Mouse (Mus musculus) midbrain, postnatal 0 days (tissue): Measurements from ENCODE around the gene Sdc4. TPM values are rescaled to one million over a fixed set of nuclear protein-coding genes. Genes with fewer than 3 reads are reported as not detected.

Experiments used
- ATAC-seq: fragments of 200-750 bp; cut with Nextera tagmentation; 2 replicates; pipeline ENCODE4 v1.8.0; 2017; ENCODE audit warnings: moderate number of reproducible peaks, mild to moderate bottlenecking, moderate TSS enrichment, moderate library complexity; ENCODE audit not compliant: low FRiP score
- DNase-seq: peaks from one replicate; pipeline ENCODE4 v3.0.0-alpha.2; 2015; ENCODE audit warnings: low spot score
- H3K27ac ChIP-seq: fragments of 300-500 bp; sonication (generic); 2 replicates; pipeline ENCODE4 v1.5.1; 2014; ENCODE audit warnings: low read depth, mild to moderate bottlenecking, low read length, mixed read lengths
- H3K27me3 ChIP-seq: fragments of 300-500 bp; sonication (generic); 2 replicates; pipeline ENCODE4 v1.6.1; 2014; ENCODE audit warnings: low read length, control low read depth, mixed read lengths; ENCODE audit not compliant: insufficient read depth
- H3K36me3 ChIP-seq: fragments of 300-500 bp; sonication (generic); 2 replicates; pipeline ENCODE4 v1.6.1; 2014; ENCODE audit warnings: low read length, control low read depth, mixed read lengths; ENCODE audit not compliant: insufficient read depth
- H3K4me1 ChIP-seq: fragments of 300-500 bp; sonication (generic); 2 replicates; pipeline ENCODE4 v1.6.1; 2014; ENCODE audit warnings: mild to moderate bottlenecking, control low read depth, antibody characterized with exemption, low read length, mixed read lengths; ENCODE audit not compliant: insufficient read depth
- H3K4me2 ChIP-seq: fragments of 300-500 bp; sonication (generic); 2 replicates; pipeline ENCODE4 v1.6.1; 2014; ENCODE audit warnings: low read depth, mild to moderate bottlenecking, low read length, mixed read lengths; ENCODE audit not compliant: poor library complexity, severe bottlenecking
- H3K4me3 ChIP-seq: fragments of 300-500 bp; sonication (generic); 2 replicates; pipeline ENCODE4 v1.5.1; 2014; ENCODE audit warnings: low read depth, mild to moderate bottlenecking, low read length, moderate library complexity
- H3K9ac ChIP-seq: fragments of 300-500 bp; sonication (generic); replicated peaks from 2 replicates; pipeline ENCODE4 v1.6.1; 2014; ENCODE audit warnings: mild to moderate bottlenecking, low read length, moderate library complexity, mixed read lengths; ENCODE audit not compliant: poor library complexity, severe bottlenecking
- H3K9me3 ChIP-seq: fragments of 300-500 bp; sonication (generic); 2 replicates; pipeline ENCODE4 v1.6.1; 2016; ENCODE audit warnings: low read length, control low read depth
- CTCF ChIP-seq: IDR thresholded peaks from 2 replicates; pipeline ENCODE4 v1.5.1; 2016; ENCODE audit warnings: antibody characterized with exemption, mild to moderate bottlenecking
- WGBS: fragments of 180-500 bp; shearing (Covaris S2); extraction: QIAGEN DNeasy Blood & Tissue Kit; methylation state at CpG from one replicate; pipeline ENCODE4 v1.1.7; 2014; 5-methylcytosine and 5-hydroxymethylcytosine counted together
- polyA plus RNA-seq: library from polyadenylated mRNA; unstranded; fragments of >200 nt; fragmentation: Nextera tagmentation; extraction: Ambion mirVana; gene quantifications from 2 replicates; pipeline ENCODE4 v1.2.1, GENCODE M21; 2015
- total RNA-seq: library from RNA; depleted of rRNA; stranded (reverse); fragments of >200 nt; gene quantifications from 2 replicates; pipeline ENCODE4 v1.2.3, GENCODE M21; 2014

The Sdc4 gene
- total and polyA plus RNA-seq, 2 experiments from 2014 or later: 19.3 to 20.3 TPM

- peaks cover 9% of the 10 kb centered on the region; the same call in 1 of the 2 replicates for H3K27me3 ChIP-seq
- ATAC-seq (no peak), DNase-seq (no peak)
- H3K9ac ChIP-seq: no peak overlapping the region
- no peaks in the 10 kb centered on the region for H3K36me3 ChIP-seq
- no peaks in the 10 kb centered on the region for H3K9me3 ChIP-seq
- H3K4me1 ChIP-seq: 0 out of 2 replicates have a peak, but pooled peaks cover 3% of the 10 kb centered on the region
- no peak overlapping the region for H3K4me3 ChIP-seq
- H3K4me2 ChIP-seq: no peak overlapping the region
- H3K27ac ChIP-seq: peak overlapping the region; percentile 32; the same call in 1 of the 2 replicates
- no peak for TF ChIP-seq CTCF
- 49% methylated on average over 3 of the region's 3 CpGs for WGBS
These were observed 6.7 kb downstream of the Sdc4 start for GRCm38 (mm10) chr2:164436961-164437360.

DNA sequence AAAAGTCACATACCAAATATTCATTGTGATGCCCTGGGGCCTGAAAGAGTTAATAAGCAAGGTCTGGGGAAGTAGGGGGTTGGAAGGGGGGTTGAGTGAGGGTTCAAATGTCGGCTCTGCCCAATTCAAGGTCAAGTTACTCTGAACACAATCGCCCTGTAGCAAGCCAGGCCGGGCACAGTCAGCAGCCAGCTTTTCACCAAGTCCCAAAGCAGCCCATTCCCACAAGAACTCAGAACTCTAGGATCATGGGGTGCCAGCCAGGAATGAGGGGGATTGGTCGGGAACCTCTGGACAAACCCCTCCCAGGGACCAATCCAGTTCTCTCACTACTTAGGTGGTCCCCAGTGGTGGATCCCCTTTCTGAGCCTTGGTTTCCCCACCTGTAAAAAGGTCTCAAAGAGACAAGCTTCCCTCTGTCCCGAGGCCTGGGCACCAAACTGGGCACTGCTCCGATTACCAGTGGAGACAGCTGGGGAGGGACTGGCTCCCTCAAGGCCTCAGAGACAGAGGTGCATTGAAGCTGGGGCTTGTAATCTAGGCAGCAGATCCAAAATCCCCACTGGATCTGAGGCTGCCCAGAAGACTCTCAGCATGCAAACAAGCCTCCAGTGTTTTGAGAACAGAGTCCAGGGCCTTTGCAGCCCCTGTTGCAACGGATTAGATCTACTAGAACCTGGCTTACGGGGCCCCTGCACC lies 7.3 kb downstream of the Sdc4 start:
- Histone ChIP-seq H3K27ac (peak overlapping the region; percentile 32; the same call in 1 of the 2 replicates), H3K27me3 (peaks cover 5% of the 10 kb centered on the region; the same call in 1 of the 2 replicates), H3K9ac (no peak overlapping the region), H3K9me3 (no peaks in the 10 kb centered on the region), H3K36me3 (no peaks in the 10 kb centered on the region), H3K4me1 (0 out of 2 replicates have a peak, but pooled peaks cover 3% of the 10 kb centered on the region), H3K4me2 (no peak overlapping the region), H3K4me3 (no peak overlapping the region)
- DNase-seq: no peak
- WGBS: 26% methylated on average over 8 of the region's 8 CpGs
- ATAC-seq: no peak
- TF ChIP-seq CTCF: no peak

DNA sequence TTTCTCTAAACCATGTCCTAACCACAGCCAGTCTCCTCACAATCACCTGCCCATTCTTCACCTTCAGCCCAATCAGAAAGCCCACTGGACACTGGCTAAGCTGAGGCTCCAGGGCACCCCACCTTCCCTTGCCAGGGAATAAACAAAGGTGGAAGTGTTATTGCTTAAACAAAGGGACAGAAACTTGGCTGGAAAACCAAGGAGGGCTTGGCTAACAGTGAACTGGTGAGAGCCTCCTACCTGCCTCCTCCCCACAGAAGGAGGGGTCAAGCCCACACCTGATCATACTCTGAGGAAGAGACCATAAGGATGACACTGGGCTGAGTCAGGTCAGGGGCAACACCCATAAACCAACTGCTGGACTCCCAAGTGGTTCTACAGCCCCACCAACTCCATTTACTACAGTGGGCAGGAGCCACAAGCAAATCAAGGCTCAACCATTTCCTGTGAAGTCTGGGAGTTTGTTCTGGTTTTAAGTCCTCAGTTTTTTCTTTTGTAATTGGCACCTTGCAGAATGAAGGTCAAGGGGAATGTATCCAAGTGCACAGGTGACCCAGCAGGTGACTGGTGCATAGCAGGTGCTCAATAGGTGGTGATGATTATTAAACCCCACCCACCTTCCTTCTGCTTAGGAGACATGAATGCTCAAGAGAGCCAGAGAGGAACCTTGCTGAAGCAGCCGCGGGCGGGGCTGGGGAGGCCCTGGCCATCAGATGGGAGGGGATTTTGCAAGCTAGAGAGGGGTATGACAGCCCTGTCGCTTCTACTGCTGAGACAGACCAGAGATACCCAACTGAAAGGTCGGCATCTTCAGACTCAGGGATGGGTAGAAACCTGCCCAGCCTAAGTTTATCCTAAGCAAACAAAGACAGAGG lies 8.2 kb downstream of the Sdc4 start:
- H3K4me1 ChIP-seq: 0 out of 2 replicates have a peak, but pooled peaks cover 3% of the 10 kb centered on the region
- WGBS: 77% methylated on average over 5 of the region's 5 CpGs
- H3K27ac ChIP-seq: no peak overlapping the region
- H3K27me3 ChIP-seq: 0 out of 2 replicates have a peak, but pooled peaks cover 2% of the 10 kb centered on the region
- H3K4me3 ChIP-seq: no peak overlapping the region
- no peak for TF ChIP-seq CTCF
- DNase-seq (no peak), ATAC-seq (no peak)
- H3K9me3 ChIP-seq: no peaks in the 10 kb centered on the region
- H3K9ac ChIP-seq: no peak overlapping the region
- H3K4me2 ChIP-seq: no peak overlapping the region
- H3K36me3 ChIP-seq: no peaks in the 10 kb centered on the region

DNA sequence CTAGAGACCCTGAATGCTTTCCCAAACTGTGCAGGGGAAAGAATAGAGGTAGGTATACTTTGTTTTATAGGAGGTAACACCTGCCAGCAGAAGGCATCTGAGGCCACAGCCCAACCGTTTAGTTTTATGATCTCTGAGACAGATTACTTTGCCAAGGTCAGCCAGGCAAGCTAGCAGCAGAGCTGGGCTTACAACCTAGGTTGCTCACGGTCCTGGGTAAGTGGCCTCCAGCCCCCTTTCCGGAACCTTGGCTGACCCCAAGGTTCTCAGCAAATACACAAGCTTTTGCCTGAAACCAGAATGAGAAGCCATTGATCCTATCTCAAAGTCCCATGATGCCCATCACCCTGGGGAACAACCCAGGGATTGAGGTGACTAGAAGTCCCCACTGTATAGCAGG lies 9.0 kb downstream of the Sdc4 start:
- ATAC-seq: no peak
- no peak for DNase-seq
- 92% methylated on average over 3 of the region's 3 CpGs for WGBS
- H3K9me3 ChIP-seq: no peaks in the 10 kb centered on the region
- no peak overlapping the region for H3K27ac ChIP-seq
- H3K4me1 ChIP-seq: 0 out of 2 replicates have a peak, but pooled peaks cover 3% of the 10 kb centered on the region
- TF ChIP-seq CTCF: no peak
- no peaks in the 10 kb centered on the region for H3K27me3 ChIP-seq
- H3K9ac ChIP-seq: no peak overlapping the region
- H3K36me3 ChIP-seq: no peaks in the 10 kb centered on the region
- no peak overlapping the region for H3K4me2 ChIP-seq
- H3K4me3 ChIP-seq: no peak overlapping the region

GRCm38 (mm10) chr2:164433278-164433895 lies 10.3 kb downstream of the Sdc4 start:
- no peak for ATAC-seq

More at GRCm38 (mm10) chr2:164433278-164433895, 10.3 kb downstream of the Sdc4 start:
- Histone ChIP-seq H3K4me2 (no peak overlapping the region), H3K36me3 (no peaks in the 10 kb centered on the region), H3K4me3 (no peak overlapping the region), H3K4me1 (0 out of 2 replicates have a peak, but pooled peaks cover 3% of the 10 kb centered on the region), H3K27me3 (no peaks in the 10 kb centered on the region), H3K9me3 (no peaks in the 10 kb centered on the region), H3K9ac (no peak overlapping the region), H3K27ac (no peak overlapping the region)
- TF ChIP-seq CTCF: no peak
- DNase-seq: no peak
- 87% methylated on average over 9 of the region's 9 CpGs for WGBS
